Mouse (Mus musculus) lung, postnatal 0 days (tissue): ENCODE results near the gene Gm10778.

Experiments
- CTCF ChIP-seq: IDR thresholded peaks from 2 replicates; pipeline ENCODE4 v1.5.1; 2016; ENCODE audit warnings: antibody characterized with exemption, mild to moderate bottlenecking
- EP300 ChIP-seq: IDR thresholded peaks from 2 replicates; pipeline ENCODE4 v1.6.1; 2016; ENCODE audit warnings: antibody characterized with exemption, mild to moderate bottlenecking, control low read depth

- TF ChIP-seq CTCF (no peak), EP300 (no peak)
Observed at GRCm38 (mm10) chr10:81642648-81643448, 6.0 kb upstream of the Gm10778 start.
